Mouse (Mus musculus) C2C12 (cell line): Measurements from ENCODE around the gene Tbc1d19. TPM values are rescaled to one million over a fixed set of nuclear protein-coding genes. Genes with fewer than 3 reads are reported as not detected.

Experiments
- H3K27me3 ChIP-seq: one replicate; pipeline ENCODE4 v1.6.1; 2011; ENCODE audit not compliant: control insufficient read depth, insufficient read depth, insufficient read length
- H3K36me3 ChIP-seq: one replicate; pipeline ENCODE4 v1.6.1; 2011; ENCODE audit not compliant: control insufficient read depth, insufficient read depth
- H3K4me3 ChIP-seq: one replicate; pipeline ENCODE4 v1.5.1; 2011; ENCODE audit warnings: mild to moderate bottlenecking, control low read depth; ENCODE audit not compliant: poor library complexity, insufficient read depth, severe bottlenecking
- H3K79me2 ChIP-seq: one replicate; pipeline ENCODE4 v1.6.1; 2011; ENCODE audit not compliant: control insufficient read depth, insufficient read depth
- H3K79me3 ChIP-seq: one replicate; pipeline ENCODE4 v1.6.1; 2011; ENCODE audit warnings: low read depth, control low read depth
- H3ac ChIP-seq: one replicate; pipeline ENCODE3; 2011; ENCODE audit warnings: low read depth; ENCODE audit not compliant: control insufficient read depth, insufficient read length
- CEBPB ChIP-seq: IDR thresholded peaks from one replicate; pipeline ENCODE4 v1.6.1; 2011; ENCODE audit warnings: low read depth, mild to moderate bottlenecking, control low read depth, moderate library complexity
- CTCF ChIP-seq: IDR thresholded peaks from one replicate; pipeline ENCODE4 v1.5.1; 2011; ENCODE audit not compliant: control insufficient read depth, insufficient read depth, insufficient read length
- FOSL1 ChIP-seq: IDR thresholded peaks from one replicate; pipeline ENCODE4 v1.8.0; 2011; ENCODE audit warnings: mild to moderate bottlenecking, low read length; ENCODE audit not compliant: poor library complexity, insufficient read depth, severe bottlenecking
- MAX ChIP-seq: IDR thresholded peaks from one replicate; pipeline ENCODE4 v1.6.1; 2011; ENCODE audit warnings: mild to moderate bottlenecking, control low read depth
- MYOD1 ChIP-seq: IDR thresholded peaks from one replicate; pipeline ENCODE4 v1.6.1; 2011; ENCODE audit warnings: low read depth; ENCODE audit not compliant: control insufficient read depth, insufficient read length
- MYOG ChIP-seq: IDR thresholded peaks from one replicate; pipeline ENCODE4 v1.6.1; 2011; ENCODE audit not compliant: control insufficient read depth, insufficient read length; ENCODE audit errors: extremely low read depth
- USF1 ChIP-seq: IDR thresholded peaks from one replicate; pipeline ENCODE4 v1.6.1; 2011; ENCODE audit warnings: low read depth, mild to moderate bottlenecking, control low read depth, moderate library complexity
- polyA plus RNA-seq: library from polyadenylated mRNA; unstranded; fragments of >200 nt; fragmentation: generic; extraction: Trizol; gene quantifications from one replicate; pipeline ENCODE4 v1.2.1, GENCODE M21; 2012; ENCODE audit warnings: missing spikeins

Tbc1d19 gene
- polyA plus RNA-seq, 1 experiment, result 10.4 TPM

- Histone ChIP-seq H3K79me3 (no peaks in the 10 kb centered on the region), H3ac (no peak overlapping the region), H3K36me3 (no peaks in the 10 kb centered on the region), H3K79me2 (no peaks in the 10 kb centered on the region), H3K4me3 (no peak overlapping the region), H3K27me3 (no peaks in the 10 kb centered on the region)
- TF ChIP-seq MYOD1, result no peak
- no peak for TF ChIP-seq MYOG
- TF ChIP-seq FOSL1, result no peak
- no peak for TF ChIP-seq CEBPB
- TF ChIP-seq USF1, result no peak
- TF ChIP-seq MAX, result no peak
Measured at GRCm38 (mm10) chr5:53922149-53922904, 112.9 kb downstream of the Tbc1d19 start.

- no peak for TF ChIP-seq CTCF
- TF ChIP-seq MYOD1, result no peak
- no peak for TF ChIP-seq MAX
- TF ChIP-seq FOSL1, result no peak
- no peak for TF ChIP-seq MYOG
- no peak for TF ChIP-seq CEBPB
- TF ChIP-seq USF1, result no peak
- H3ac ChIP-seq, result no peak overlapping the region
- H3K36me3 ChIP-seq, result no peaks in the 10 kb centered on the region
- no peaks in the 10 kb centered on the region for H3K79me2 ChIP-seq
- H3K4me3 ChIP-seq, result no peak overlapping the region
- no peaks in the 10 kb centered on the region for H3K27me3 ChIP-seq
- no peaks in the 10 kb centered on the region for H3K79me3 ChIP-seq
Measured at GRCm38 (mm10) chr5:53924005-53924404, 114.6 kb downstream of the Tbc1d19 start.

- no peaks in the 10 kb centered on the region for H3K79me3 ChIP-seq
- no peaks in the 10 kb centered on the region for H3K79me2 ChIP-seq
- no peak for TF ChIP-seq CEBPB
- no peaks in the 10 kb centered on the region for H3K27me3 ChIP-seq
- no peak overlapping the region for H3K4me3 ChIP-seq
- H3ac ChIP-seq, result no peak overlapping the region
- no peaks in the 10 kb centered on the region for H3K36me3 ChIP-seq
Measured at GRCm38 (mm10) chr5:53926301-53926855, 117.0 kb downstream of the Tbc1d19 start.

GRCm38 (mm10) chr5:53927886-53928285 lies 118.5 kb downstream of the Tbc1d19 start:
- no peak for TF ChIP-seq MAX
- TF ChIP-seq USF1, result no peak
- TF ChIP-seq MYOD1, result no peak
- no peak for TF ChIP-seq MYOG
- TF ChIP-seq FOSL1, result no peak
- Histone ChIP-seq H3K79me3 (no peaks in the 10 kb centered on the region), H3K79me2 (no peaks in the 10 kb centered on the region), H3K36me3 (no peaks in the 10 kb centered on the region), H3K27me3 (no peaks in the 10 kb centered on the region), H3ac (no peak overlapping the region), H3K4me3 (no peak overlapping the region)

- no peaks in the 10 kb centered on the region for H3K79me3 ChIP-seq
- no peak overlapping the region for H3K4me3 ChIP-seq
- H3K27me3 ChIP-seq, result no peaks in the 10 kb centered on the region
- H3ac ChIP-seq, result no peak overlapping the region
- TF ChIP-seq CEBPB, result no peak
- no peak for TF ChIP-seq CTCF
- no peak for TF ChIP-seq MYOD1
- no peak for TF ChIP-seq FOSL1
- no peak for TF ChIP-seq MYOG
- TF ChIP-seq USF1, result no peak
- no peak for TF ChIP-seq MAX
- H3K36me3 ChIP-seq, result no peaks in the 10 kb centered on the region
- no peaks in the 10 kb centered on the region for H3K79me2 ChIP-seq
Measured at GRCm38 (mm10) chr5:53928537-53928936, 119.1 kb downstream of the Tbc1d19 start.

GRCm38 (mm10) chr5:53929205-53929614 lies 119.8 kb downstream of the Tbc1d19 start:
- no peaks in the 10 kb centered on the region for H3K36me3 ChIP-seq
- H3K79me3 ChIP-seq, result no peaks in the 10 kb centered on the region
- no peak overlapping the region for H3ac ChIP-seq
- no peaks in the 10 kb centered on the region for H3K79me2 ChIP-seq
- no peak overlapping the region for H3K4me3 ChIP-seq
- peak; percentile 35 for TF ChIP-seq MYOD1
- TF ChIP-seq FOSL1, result no peak
- no peaks in the 10 kb centered on the region for H3K27me3 ChIP-seq
